Mouse (Mus musculus): ENCODE results near the gene Eef2.

DNA sequence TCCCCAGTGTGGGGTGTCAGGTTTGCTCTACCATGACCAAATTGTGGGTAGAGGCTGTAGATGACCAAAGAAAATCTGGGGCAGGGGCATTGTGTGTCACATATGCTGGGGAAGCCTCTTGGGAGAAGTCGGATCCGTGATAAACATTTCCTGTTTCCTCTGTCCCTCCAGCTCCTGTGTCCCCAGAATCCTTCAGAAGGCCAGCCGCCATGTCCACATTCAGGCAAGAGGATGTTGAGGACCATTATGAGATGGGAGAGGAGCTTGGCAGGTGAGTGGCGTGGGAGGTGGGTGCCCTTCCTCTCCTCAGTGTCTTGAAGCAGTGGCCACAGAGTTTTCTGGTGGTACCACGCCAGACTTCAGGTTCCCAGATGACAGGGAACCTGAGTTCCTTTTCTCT is 7.4 kb downstream of the Eef2 start, which contains the start of gene 4930442H23Rik:
- no peak for TF ChIP-seq CTCF (IDR thresholded peaks at IDR 0.05; ENCODE audit: low read depth)
- TF ChIP-seq EP300 (IDR thresholded peaks at IDR 0.05; ENCODE audit: low read depth) = no peak

Data from liver, postnatal 0 days (tissue).